Mouse (Mus musculus) brain, embryonic 14.5 days (tissue): ENCODE data around the gene Bmp15. TPM values are rescaled to one million over a fixed set of nuclear protein-coding genes. Genes with fewer than 3 reads are reported as not detected.

Experiments
- DNase-seq: peaks from one replicate; pipeline ENCODE4 v3.0.0-alpha.2; 2011; ENCODE audit warnings: low read depth
- CTCF ChIP-seq: fragments of 200-500 bp; IDR thresholded peaks from 2 replicates; pipeline ENCODE4 v1.5.1; 2012; ENCODE audit warnings: inconsistent platforms, mild to moderate bottlenecking, moderate library complexity, borderline replicate concordance; ENCODE audit not compliant: insufficient read depth, insufficient read length; ENCODE audit errors: extremely low read depth
- POLR2A ChIP-seq: fragments of 200-500 bp; IDR thresholded peaks from 2 replicates; pipeline ENCODE4 v1.6.1; 2012; ENCODE audit warnings: mild to moderate bottlenecking, inconsistent platforms, borderline replicate concordance; ENCODE audit not compliant: poor library complexity, insufficient read depth, insufficient read length, severe bottlenecking; ENCODE audit errors: extremely low read depth
- polyA plus RNA-seq: library from polyadenylated mRNA; depleted of rRNA; stranded (reverse); fragments of >200 nt; gene quantifications from 2 replicates; pipeline ENCODE4 v1.2.3, GENCODE M21; 2012; rRNA removed

Bmp15 gene
- polyA plus RNA-seq: 0.08 and 0.23 TPM in 2 replicates

DNA sequence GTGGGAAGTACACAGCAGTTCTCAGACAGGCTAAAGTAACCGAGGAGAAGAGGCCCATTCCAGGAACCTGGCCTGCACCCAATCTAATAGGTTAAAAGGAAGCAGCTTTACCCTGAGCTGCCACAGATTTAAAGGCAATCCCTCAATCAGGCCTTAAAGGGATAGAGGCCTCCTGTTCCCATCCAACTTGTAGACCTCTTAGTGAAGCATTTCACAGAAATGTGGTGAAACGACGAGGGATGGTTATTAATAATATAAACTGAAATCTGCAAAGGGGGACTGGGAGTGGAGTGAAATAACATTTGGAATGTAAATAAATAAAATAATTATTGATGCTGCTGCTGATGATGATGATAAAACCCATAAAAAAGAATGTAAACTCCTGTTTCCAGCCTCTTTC lies at the start of gene Bmp15:
Gene Bmp15, minus strand, starts transcription at position 101 of the 400 bp plus-strand sequence.
- DNase-seq: peak; percentile 0
- no peak for TF ChIP-seq POLR2A

DNA sequence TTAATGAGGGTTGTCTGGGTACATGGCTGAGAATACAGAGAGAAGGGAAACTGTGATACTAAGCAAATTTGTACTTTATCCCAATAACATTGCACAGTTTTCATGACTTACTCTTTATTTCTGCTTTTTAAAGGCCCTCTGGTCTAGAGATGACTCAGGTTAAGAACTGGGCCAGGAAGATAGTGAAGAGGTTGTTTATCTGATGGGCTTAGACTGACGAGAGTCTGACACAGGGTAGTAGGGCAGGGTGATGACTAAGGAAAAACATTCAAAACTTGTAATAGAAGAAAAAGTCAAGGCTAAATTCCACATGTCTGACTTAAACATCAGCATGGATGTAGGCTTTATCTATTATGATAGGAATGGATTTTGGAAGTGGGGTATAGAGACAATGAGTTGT lies 48.3 kb upstream of the Bmp15 start:
- TF ChIP-seq CTCF: no peak
- no peak for TF ChIP-seq POLR2A
- DNase-seq: no peak

DNA sequence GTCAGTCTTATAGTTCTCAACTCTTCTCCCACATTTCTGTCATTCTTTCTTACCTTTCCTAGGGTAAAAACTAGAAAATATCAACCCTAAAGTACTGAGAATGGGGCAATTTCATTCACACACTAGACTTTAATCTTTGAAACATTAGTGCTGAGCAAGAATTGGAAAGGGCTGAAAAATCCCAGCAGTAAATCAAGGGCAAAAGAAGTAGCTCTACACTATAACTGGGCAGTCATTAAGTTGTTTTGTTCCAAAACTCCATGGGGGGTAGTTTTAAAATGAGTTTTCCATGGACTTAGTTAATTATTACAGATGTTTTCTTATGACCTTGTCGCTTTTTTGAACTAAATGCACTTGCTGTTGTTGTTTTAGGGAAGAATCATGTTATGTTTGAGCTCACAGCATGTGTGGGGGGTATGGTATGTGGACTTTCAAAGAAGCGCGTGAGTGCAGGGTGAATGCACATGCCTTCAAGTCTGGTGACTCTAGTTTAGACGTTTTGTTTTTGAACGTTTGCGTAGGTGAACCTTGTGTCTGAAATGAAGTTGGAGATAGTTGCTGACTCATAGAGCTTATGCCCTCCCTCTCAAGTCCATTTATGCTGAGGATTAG lies 37.1 kb upstream of the Bmp15 start:
- TF ChIP-seq POLR2A (no peak), CTCF (no peak)
- no peak for DNase-seq

DNA sequence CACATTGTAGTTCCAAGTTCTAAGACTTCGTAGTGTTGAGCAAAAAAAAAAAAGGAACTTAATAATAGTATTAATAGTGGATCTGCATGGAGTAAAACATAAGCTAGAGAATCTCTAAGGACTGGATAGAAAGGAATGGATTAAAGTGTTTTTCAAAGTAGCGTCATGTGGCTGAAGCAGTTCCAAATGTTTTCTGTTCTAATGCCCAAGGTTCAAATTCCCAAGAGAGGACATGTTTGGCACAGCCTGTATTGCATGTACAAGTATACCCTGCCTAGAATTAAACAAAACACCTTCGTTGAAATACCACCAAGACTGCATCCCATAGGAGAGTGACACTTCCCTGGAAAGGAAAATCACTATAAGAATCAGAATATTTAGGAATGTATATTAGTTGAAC lies 36.4 kb upstream of the Bmp15 start:
- no peak for DNase-seq
- TF ChIP-seq CTCF (no peak), POLR2A (no peak)

DNA sequence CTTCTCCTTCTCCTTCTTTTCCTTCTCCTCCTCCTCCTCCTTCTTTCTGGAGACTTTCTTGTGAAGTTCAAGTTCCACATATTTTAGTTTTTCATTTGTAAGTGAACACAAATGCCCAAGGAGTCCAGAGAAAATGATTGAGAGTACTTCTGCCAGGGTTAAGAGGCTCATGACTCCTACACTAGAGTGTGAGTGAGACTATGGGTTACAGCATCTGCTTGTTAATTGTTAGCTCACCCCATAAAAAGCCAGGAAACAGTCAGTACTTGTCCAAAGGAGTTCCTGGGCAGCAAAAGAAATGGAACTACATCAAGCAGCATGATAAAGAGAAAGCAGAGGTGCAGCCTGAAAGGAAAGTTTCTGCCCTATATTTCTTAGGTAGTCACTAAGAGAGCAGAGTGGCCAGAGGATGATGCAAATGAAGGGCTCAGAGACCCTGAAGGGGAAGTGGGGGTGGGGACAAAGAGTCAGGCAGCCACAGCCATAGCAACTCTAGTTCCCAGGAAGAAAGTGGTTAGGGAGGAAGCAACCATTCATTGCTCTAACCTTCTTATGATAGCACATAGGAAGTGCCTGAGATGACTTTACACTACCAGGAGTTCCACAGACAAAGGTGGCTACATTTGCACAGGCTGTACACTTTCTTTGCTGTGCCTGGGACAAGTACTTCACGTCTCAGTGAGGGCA lies 24.9 kb upstream of the Bmp15 start:
- TF ChIP-seq POLR2A (no peak), CTCF (no peak)
- no peak for DNase-seq

DNA sequence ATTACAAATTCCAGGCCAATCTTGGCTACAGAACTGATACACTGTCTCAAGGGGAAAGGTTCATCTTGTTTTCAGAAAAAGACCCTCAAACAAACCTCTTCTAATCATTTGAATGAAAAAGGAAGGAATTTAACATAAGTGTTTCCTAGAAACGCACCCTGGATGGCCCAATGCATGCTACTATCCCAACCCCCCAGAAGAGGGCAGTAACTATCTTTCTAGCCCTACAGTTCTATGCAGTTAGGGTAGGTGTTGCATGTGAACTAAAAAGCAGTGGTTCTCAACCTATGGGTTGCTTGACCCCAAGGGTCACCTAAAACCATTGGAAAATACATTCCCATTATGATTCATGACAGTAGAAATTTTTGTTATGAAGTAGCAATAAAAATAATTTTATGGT lies 3.5 kb upstream of the Bmp15 start:
- peak; percentile 11 for DNase-seq

DNA sequence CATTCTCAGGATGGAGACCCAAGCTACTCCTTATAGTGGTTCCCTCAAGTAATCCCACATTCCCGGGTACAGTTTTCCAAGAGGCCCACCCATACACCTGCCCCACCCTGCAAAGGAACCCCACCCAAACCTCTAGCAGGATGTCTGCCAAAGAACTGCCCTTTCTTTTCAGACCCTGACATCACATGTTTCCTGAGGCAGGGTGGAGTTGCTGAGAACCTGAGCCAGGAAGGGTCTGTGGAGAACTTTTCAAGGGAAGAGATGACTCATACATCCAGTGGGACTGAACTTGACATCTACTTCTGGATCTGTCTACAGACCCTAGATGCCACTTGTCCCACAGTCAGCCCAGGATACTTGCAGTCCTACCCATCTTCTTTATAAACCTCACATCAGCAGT lies 2.8 kb downstream of the Bmp15 start:
- no peak for DNase-seq
- TF ChIP-seq POLR2A: no peak
- no peak for TF ChIP-seq CTCF

More for the DNA sequence above, 3.5 kb upstream of the Bmp15 start:
- no peak for TF ChIP-seq POLR2A
- TF ChIP-seq CTCF: peak; percentile 16; the same call in 1 of the 2 replicates

Other genes with a start within 250 kb of the Bmp15 start
- 0.55 and 1.00 TPM in 2 replicates for gene AU022751, start 237.3 kb downstream of the Bmp15 start, polyA plus RNA-seq
- 41.2 and 43.8 TPM in 2 replicates for gene Nudt10, start 147.7 kb downstream of the Bmp15 start, polyA plus RNA-seq
- gene Shroom4, start 79.1 kb upstream of the Bmp15 start, polyA plus RNA-seq: 1.6 and 3.7 TPM in 2 replicates